31 mouse cellular contexts compared by ENCODE assay signal in genomic region chr1:169602122-169602521, GRCm38 (mm10). TPM values are rescaled to one million over a fixed set of nuclear protein-coding genes. Genes with fewer than 3 reads are reported as not detected.
DNase-seq lines count a peak whose midpoint lies in the region; ATAC-seq lines count a peak whose summit lies in the region.
"Had no signal": no experiment of that assay in that cellular context is flagged by ENCODE, and none has a peak within 500 bp of the region (broad histone marks: within the 10 kb centered on the region; RNA-seq: fewer than 3 reads in every experiment).

No protein-coding gene starts in this region.

- no peak overlapping the region for H3K27ac ChIP-seq in kidney, embryonic 16.5 days (ENCODE audit: low read length)
- H3K27ac ChIP-seq: forebrain, embryonic 12.5 days; hindbrain, embryonic 13.5 days; limb, embryonic 10.5 days; limb, embryonic 15.5 days; liver, embryonic 14.5 days; neural tube, embryonic 15.5 days; stomach, embryonic 15.5 days had no signal

- no peaks in the 10 kb centered on the region for H3K36me3 ChIP-seq in kidney, embryonic 16.5 days (ENCODE audit: insufficient read depth, low read length)
- H3K36me3 ChIP-seq: forebrain, embryonic 12.5 days; hindbrain, embryonic 13.5 days; limb, embryonic 10.5 days; limb, embryonic 15.5 days; neural tube, embryonic 15.5 days; stomach, embryonic 15.5 days had no signal

- H3K4me2 ChIP-seq in kidney, embryonic 16.5 days (replicated peaks; ENCODE audit: low read depth, low read length): no peak overlapping the region
- H3K4me2 ChIP-seq: forebrain, embryonic 12.5 days; heart, embryonic 11.5 days; hindbrain, embryonic 13.5 days; limb, embryonic 15.5 days; neural tube, embryonic 15.5 days; stomach, embryonic 15.5 days had no signal

- 73% methylated on average over 7 of the region's 7 CpGs for WGBS in kidney, embryonic 16.5 days

- H3K9ac ChIP-seq in kidney, embryonic 16.5 days (replicated peaks; ENCODE audit: low read length): no peak overlapping the region
- H3K9ac ChIP-seq: forebrain, embryonic 12.5 days; forebrain, postnatal 0 days; hindbrain, embryonic 13.5 days; limb, embryonic 15.5 days; liver, embryonic 14.5 days; neural tube, embryonic 15.5 days; stomach, embryonic 15.5 days had no signal

- H3K9me3 ChIP-seq in kidney, embryonic 16.5 days (ENCODE audit: low read length): no peaks in the 10 kb centered on the region
- H3K9me3 ChIP-seq: forebrain, embryonic 12.5 days; hindbrain, embryonic 13.5 days; limb, embryonic 10.5 days; limb, embryonic 15.5 days; neural tube, embryonic 15.5 days; stomach, embryonic 15.5 days had no signal

- no peak overlapping the region for H3K4me3 ChIP-seq in kidney, embryonic 16.5 days (ENCODE audit: low read length)
- H3K4me3 ChIP-seq: erythroblast, embryonic 14.5 days; forebrain, embryonic 12.5 days; hindbrain, embryonic 13.5 days; limb, embryonic 10.5 days; limb, embryonic 15.5 days; neural tube, embryonic 15.5 days; stomach, embryonic 15.5 days had no signal

- peak; percentile 97 for ATAC-seq in granulocyte monocyte progenitor cell, adult 5-6 weeks (replicated peaks; ENCODE audit: poor library complexity, severe bottlenecking)
- ATAC-seq in megakaryocyte progenitor cell, adult 5-6 weeks (replicated peaks; ENCODE audit: poor library complexity): peak; percentile 95
- ATAC-seq in kidney, embryonic 16.5 days (ENCODE audit: low FRiP score, low TSS enrichment): no peak
- ATAC-seq: CD4-positive, CD25-positive, alpha-beta regulatory T cell, adult 4 months; forebrain, postnatal 0 days; intestine, embryonic 16.5 days had no signal

- no peaks in the 10 kb centered on the region for H3K4me1 ChIP-seq in kidney, embryonic 16.5 days (ENCODE audit: insufficient read depth, low read length)
- H3K4me1 ChIP-seq: forebrain, embryonic 12.5 days; hindbrain, embryonic 13.5 days; limb, embryonic 10.5 days; limb, embryonic 15.5 days; neural tube, embryonic 15.5 days; stomach, embryonic 15.5 days had no signal

- H3K27me3 ChIP-seq in kidney, embryonic 16.5 days (ENCODE audit: insufficient read depth, low read length): no peaks in the 10 kb centered on the region
- H3K27me3 ChIP-seq: forebrain, embryonic 12.5 days; hindbrain, embryonic 13.5 days; limb, embryonic 15.5 days; neural tube, embryonic 15.5 days; stomach, embryonic 15.5 days had no signal

- DNase-seq in Muller cell, postnatal 12 days (ENCODE audit: inconsistent ontology term): peak; percentile 31
- DNase-seq in lung, postnatal 10 days: peak; percentile 9
- no peak for DNase-seq in cerebellum, postnatal 36 days
- no peak for DNase-seq in cerebellum, adult 11-12 months
- DNase-seq: adrenal gland, adult 2 months; cerebellum, adult 9-10 months; forebrain, postnatal 0 days; gastrocnemius, postnatal 14 days; heart, adult 11 months; heart, postnatal 36 days; kidney, adult 8-10 months; kidney, postnatal 10 days; layer of hippocampus, postnatal 36 days; midbrain, embryonic 14.5 days; right cerebral cortex, postnatal 25 days had no signal

RNA-seq across cellular contexts. Expression of gene Rgs5, which starts 53.2 kb away (rescaled TPM):
- total RNA-seq in granulocyte monocyte progenitor cell, adult 5-6 weeks (2014; fragmentation: Nextera tagmentation): not detected in 2 replicates
- not detected in 2 replicates for total RNA-seq in granulocyte monocyte progenitor cell, adult 5-6 weeks (2017)
- 0.12 TPM in 1 of 2 replicates, not detected in the other for total RNA-seq in megakaryocyte progenitor cell, adult 5-6 weeks (2015)
- total RNA-seq in megakaryocyte progenitor cell, adult 5-6 weeks (2017): 0.07 TPM in 1 of 2 replicates, not detected in the other
- polyA plus RNA-seq in kidney, embryonic 16.5 days (2015; fragmentation: Nextera tagmentation; extraction: Ambion mirVana): 25.7 and 27.0 TPM in 2 replicates
- total RNA-seq: megakaryocyte-erythroid progenitor cell, adult 5-6 weeks; monocyte, adult 5-6 weeks had no signal
- polyA plus RNA-seq: erythroblast, embryonic 14.5 days had no signal

Comparison
In these comparisons a context has a peak if more than half of its experiments do, and no peak if none do; other contexts are left out.
1. DNase-seq: peak in Muller cell, postnatal 12 days (single experiment) and lung, postnatal 10 days (single experiment); none in cerebellum, postnatal 36 days (0 of 2) and cerebellum, adult 11-12 months (single experiment).